ENCODE assay signal across 20 mouse cellular contexts in genomic region chr3:37614878-37615650, GRCm38 (mm10). TPM values are rescaled to one million over a fixed set of nuclear protein-coding genes. Genes with fewer than 3 reads are reported as not detected.
A peak's percentile ranks its signal among the peaks of the same experiment; 100 is the strongest.
DNase-seq lines count a peak whose midpoint lies in the region; ATAC-seq and TF ChIP-seq lines count a peak whose summit lies in the region.
"Had no signal": no experiment of that assay in that cellular context is flagged by ENCODE, and none has a peak within 500 bp of the region (broad histone marks: within the 10 kb centered on the region; RNA-seq: fewer than 3 reads in every experiment).

No protein-coding gene starts in this region.

- TF ChIP-seq POLR2A in cerebellum, adult 2 months (IDR thresholded peaks at IDR 0.05; ENCODE audit: borderline replicate concordance, insufficient read depth, low read length) = no peak

- H3K9me3 ChIP-seq in kidney, embryonic 15.5 days (replicated peaks) = no peaks in the 10 kb centered on the region
- no peaks in the 10 kb centered on the region for H3K9me3 ChIP-seq in limb, embryonic 10.5 days (replicated peaks)
- H3K9me3 ChIP-seq: embryonic facial prominence, embryonic 10.5 days; embryonic facial prominence, embryonic 12.5 days; forebrain, embryonic 13.5 days; forebrain, embryonic 15.5 days had no signal

- DNase-seq in heart, adult 11 months = peak; percentile 82
- no peak for DNase-seq in heart, adult 8-10 months (ENCODE audit: low spot score)
- DNase-seq in kidney, adult 9 months = no peak
- no peak for DNase-seq in limb, embryonic 10.5 days (ENCODE audit: low spot score)
- DNase-seq in cerebellum, adult 2 months = no peak
- DNase-seq: adrenal gland, adult 2 months; adrenal gland, postnatal 10 days; adrenal gland, postnatal 25 days; cerebellum, adult 11 months; cerebellum, adult 18-20 months; cerebellum, adult 9-10 months; cerebellum, postnatal 10 days; cerebellum, postnatal 25 days; forebrain, postnatal 0 days had no signal

- peaks cover 23% of the 10 kb centered on the region for H3K4me1 ChIP-seq in kidney, embryonic 15.5 days
- peaks cover 27% of the 10 kb centered on the region for H3K4me1 ChIP-seq in limb, embryonic 10.5 days
- H3K4me1 ChIP-seq in cerebellum, adult 2 months (ENCODE audit: control insufficient read depth, insufficient read depth, low read length) = no peaks in the 10 kb centered on the region

- H3K9ac ChIP-seq in kidney, embryonic 15.5 days = no peak overlapping the region
- H3K9ac ChIP-seq: embryonic facial prominence, embryonic 12.5 days; forebrain, embryonic 13.5 days; forebrain, embryonic 15.5 days; forebrain, postnatal 0 days had no signal

- no peak for TF ChIP-seq CTCF in cerebellum, adult 2 months (IDR thresholded peaks at IDR 0.05; ENCODE audit: borderline replicate concordance, insufficient read depth, low read depth, low read length)

- 63% methylated on average over 10 of the region's 10 CpGs for WGBS in kidney, embryonic 15.5 days
- 82% methylated on average over 10 of the region's 10 CpGs for WGBS in limb, embryonic 10.5 days
- 83% methylated on average over 10 of the region's 10 CpGs for WGBS in cerebellum, adult 2 months

- H3K27me3 ChIP-seq in kidney, embryonic 15.5 days = no peaks in the 10 kb centered on the region
- no peaks in the 10 kb centered on the region for H3K27me3 ChIP-seq in limb, embryonic 10.5 days (ENCODE audit: low read depth, poor library complexity, severe bottlenecking)
- no peaks in the 10 kb centered on the region for H3K27me3 ChIP-seq in cerebellum, adult 2 months (ENCODE audit: control insufficient read depth, insufficient read depth, low read length)
- H3K27me3 ChIP-seq: embryonic facial prominence, embryonic 12.5 days; forebrain, embryonic 15.5 days had no signal

- H3K4me2 ChIP-seq in kidney, embryonic 15.5 days = no peak overlapping the region
- H3K4me2 ChIP-seq: embryonic facial prominence, embryonic 12.5 days; forebrain, embryonic 13.5 days; forebrain, embryonic 15.5 days had no signal

- no peaks in the 10 kb centered on the region for H3K36me3 ChIP-seq in kidney, embryonic 15.5 days
- no peaks in the 10 kb centered on the region for H3K36me3 ChIP-seq in limb, embryonic 10.5 days
- H3K36me3 ChIP-seq: embryonic facial prominence, embryonic 10.5 days; embryonic facial prominence, embryonic 12.5 days; forebrain, embryonic 15.5 days had no signal

- peak; percentile 71; the same call in 1 of the 2 replicates for ATAC-seq in kidney, embryonic 15.5 days (replicated peaks; ENCODE audit: low FRiP score)
- ATAC-seq: forebrain, embryonic 13.5 days; forebrain, embryonic 15.5 days; forebrain, postnatal 0 days had no signal

- H3K27ac ChIP-seq in kidney, embryonic 15.5 days = no peak overlapping the region
- H3K27ac ChIP-seq in limb, embryonic 10.5 days = peak overlapping the region; percentile 25; the same call in 1 of the 2 replicates
- H3K27ac ChIP-seq in cerebellum, adult 2 months (ENCODE audit: insufficient read depth, low read length) = no peak overlapping the region
- H3K27ac ChIP-seq: embryonic facial prominence, embryonic 12.5 days; forebrain, embryonic 13.5 days; forebrain, embryonic 15.5 days had no signal

- H3K4me3 ChIP-seq in kidney, embryonic 15.5 days (replicated peaks) = no peak overlapping the region
- no peak overlapping the region for H3K4me3 ChIP-seq in limb, embryonic 10.5 days
- H3K4me3 ChIP-seq in cerebellum, adult 2 months (replicated peaks; ENCODE audit: insufficient read depth, low read depth, low read length) = no peak overlapping the region
- H3K4me3 ChIP-seq: embryonic facial prominence, embryonic 10.5 days; embryonic facial prominence, embryonic 12.5 days; forebrain, embryonic 13.5 days; forebrain, embryonic 15.5 days had no signal

RNA-seq across cellular contexts. Expression of gene Spry1, which starts 24.7 kb away (rescaled TPM):
- 10 to 100 TPM; 14.5 to 17.3 (median 15.5) TPM for total RNA-seq in heart, adult 8-10 months (2022)
- polyA plus RNA-seq in kidney, embryonic 15.5 days (2015; fragmentation: Nextera tagmentation; extraction: Ambion mirVana) = 36.2 and 38.7 TPM in 2 replicates
- polyA plus RNA-seq in limb, embryonic 10.5 days (2016; fragmentation: Nextera tagmentation; extraction: Ambion mirVana) = 28.0 and 32.6 TPM in 2 replicates
- 11.6 and 11.8 TPM in 2 replicates for polyA plus RNA-seq in cerebellum, adult 2 months (2012; rRNA removed)
- total RNA-seq: MEL had no signal
